Mouse (Mus musculus) heart, adult 2 months (tissue): ENCODE results near the gene Stxbp1.

ENCODE experiments used
- CTCF ChIP-seq: fragments of 200-600 bp; IDR thresholded peaks from 2 replicates; pipeline ENCODE4 v1.8.1; 2022; ENCODE audit warnings: antibody characterized with exemption, mild to moderate bottlenecking, moderate library complexity
- EP300 ChIP-seq: fragments of 200-500 bp; IDR thresholded peaks from 2 replicates; pipeline ENCODE4 v1.6.1; 2011; ENCODE audit warnings: low read depth, low read length, control low read depth; ENCODE audit not compliant: insufficient read depth
- POLR2A ChIP-seq: fragments of 200-500 bp; IDR thresholded peaks from 2 replicates; pipeline ENCODE4 v1.6.1; 2011; ENCODE audit warnings: mild to moderate bottlenecking, low read depth, low read length, control low read depth; ENCODE audit not compliant: insufficient read depth

GRCm38 (mm10) chr2:32874070-32874469 is 27.0 kb upstream of the Stxbp1 start:
- no peak for TF ChIP-seq EP300
- no peak for TF ChIP-seq CTCF
- TF ChIP-seq POLR2A, result no peak
